Mouse (Mus musculus) retina, embryonic 14.5 days (tissue): ENCODE measurements around the gene Dlst.

Experiments used
- DNase-seq: peaks from one replicate; pipeline ENCODE4 v3.0.0-alpha.2; 2015; ENCODE audit warnings: low spot score

The Dlst gene

GRCm38 (mm10) chr12:85151002-85151774 is 40.6 kb downstream of the Dlst start, which contains the start of gene Rps6kl1:
Gene Rps6kl1, minus strand, starts transcription at chr12:85151264.
- peak; percentile 67 for DNase-seq

GRCm38 (mm10) chr12:85153011-85153410 is 42.4 kb downstream of the Dlst start:
- DNase-seq: no peak

DNA sequence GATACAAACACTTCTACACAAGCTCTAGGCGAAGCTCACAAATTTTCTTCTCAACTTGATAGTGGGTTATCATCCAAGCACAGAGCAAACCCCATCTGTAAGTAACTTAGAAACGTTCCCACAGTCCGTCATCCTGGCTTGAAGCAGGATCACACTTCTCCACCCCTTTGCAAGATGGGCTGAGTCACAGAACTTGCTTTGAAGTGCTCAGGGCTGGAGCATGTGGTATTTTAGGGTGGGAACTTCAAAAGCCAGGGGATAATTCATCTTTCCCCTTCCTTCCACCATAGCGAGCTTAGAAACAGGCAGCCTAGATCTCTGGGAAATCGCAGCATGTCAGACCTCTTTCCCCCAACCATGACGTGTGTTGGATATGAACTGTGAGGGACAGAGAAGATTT is 45.7 kb downstream of the Dlst start:
- DNase-seq: no peak

DNA sequence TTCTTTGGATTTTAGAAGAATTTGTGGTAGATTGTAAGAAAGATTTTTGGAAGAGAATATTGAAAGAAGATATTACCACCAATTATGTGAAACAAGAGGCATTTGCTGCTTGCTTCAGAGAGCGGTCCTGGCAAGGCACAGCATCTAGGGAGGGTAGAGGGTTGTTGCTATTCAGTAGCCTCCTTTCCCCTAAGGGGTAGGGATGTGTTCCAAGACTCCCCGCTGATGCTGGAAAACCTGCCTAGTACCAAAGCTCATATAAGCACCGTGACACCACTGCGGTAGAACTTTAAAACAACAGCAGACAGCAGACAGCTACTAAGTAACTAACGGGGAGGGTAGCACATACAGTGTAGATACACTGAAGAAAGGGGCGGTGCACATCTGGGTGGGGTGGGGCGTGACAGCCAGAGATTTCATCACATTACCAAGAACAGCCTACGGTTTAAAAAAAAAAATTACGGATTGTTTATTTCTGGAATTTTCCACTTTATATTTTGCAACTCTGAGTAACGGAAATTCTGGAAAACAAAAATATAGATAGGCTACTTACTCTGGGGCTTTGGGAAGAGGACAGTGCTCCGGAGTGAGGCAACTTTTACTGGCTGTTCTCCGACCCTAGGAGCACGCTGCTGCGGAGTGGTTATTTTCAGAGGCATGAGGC is 47.3 kb downstream of the Dlst start:
- no peak for DNase-seq

- no peak for DNase-seq
Observed at GRCm38 (mm10) chr12:85158801-85159200, 48.2 kb downstream of the Dlst start.

- DNase-seq: no peak
Observed at GRCm38 (mm10) chr12:85159592-85159991, 49.0 kb downstream of the Dlst start.

DNA sequence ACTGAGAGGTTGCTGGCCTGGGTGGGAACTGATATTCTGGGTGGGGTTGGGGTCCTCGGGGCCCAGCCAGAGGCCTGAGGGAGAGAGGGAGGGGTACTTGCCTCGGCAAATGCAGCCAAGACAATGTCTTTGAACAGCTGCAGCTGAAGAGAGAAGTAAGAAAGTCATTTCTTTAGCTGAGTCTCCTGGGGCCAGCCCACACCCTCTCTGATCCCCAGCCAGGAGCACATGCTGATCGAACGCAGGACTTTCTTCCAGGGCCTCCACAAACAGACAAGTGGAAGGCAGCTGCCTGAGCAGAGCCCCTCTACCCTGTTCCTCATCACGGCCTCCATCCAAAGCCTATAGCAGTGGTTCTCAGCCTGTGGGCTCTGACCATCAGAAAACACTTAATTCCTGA is 54.4 kb downstream of the Dlst start:
- no peak for DNase-seq

GRCm38 (mm10) chr12:85166631-85167030 is 56.0 kb downstream of the Dlst start:
- no peak for DNase-seq

DNA sequence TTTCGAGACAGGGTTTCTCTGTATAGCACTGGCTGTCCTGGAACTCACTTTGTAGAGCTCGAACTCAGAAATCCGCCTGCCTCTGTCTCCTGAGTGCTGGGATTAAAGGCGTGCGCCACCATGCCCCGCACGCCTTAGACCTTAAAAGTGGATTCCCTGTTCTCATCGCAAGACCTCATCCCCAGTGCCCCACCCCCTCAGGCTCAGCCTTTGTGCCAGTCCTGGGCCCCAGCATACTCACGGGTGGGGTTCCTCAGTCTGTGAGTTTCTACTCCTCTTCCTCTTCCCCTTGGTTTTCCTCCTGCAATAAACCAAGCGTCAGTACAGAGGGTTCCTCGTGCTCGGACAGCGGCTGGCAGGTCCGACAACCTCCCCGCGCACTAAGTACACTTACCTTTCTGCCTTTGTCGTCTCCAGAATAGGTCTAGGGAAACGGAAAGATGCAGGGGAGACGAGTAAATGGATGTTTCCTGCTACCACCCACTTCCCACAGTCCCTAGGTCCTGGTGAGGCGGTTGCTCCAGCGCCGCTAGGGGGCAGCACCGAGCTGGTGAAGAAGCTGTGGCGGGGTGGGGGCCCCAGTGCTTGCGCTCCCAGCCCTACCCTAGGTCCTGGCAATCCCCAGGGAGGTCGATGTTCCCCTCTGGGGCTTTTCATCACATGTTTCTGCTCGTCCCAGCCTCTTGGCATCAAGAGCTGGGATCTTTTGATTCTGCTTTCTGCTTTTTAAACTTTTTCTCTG is 58.7 kb downstream of the Dlst start:
- peak; percentile 88 for DNase-seq

- no peak for DNase-seq
Observed at GRCm38 (mm10) chr12:85169877-85170276, 59.2 kb downstream of the Dlst start.

- DNase-seq: no peak
Observed at GRCm38 (mm10) chr12:85170284-85170947, 59.8 kb downstream of the Dlst start.

DNA sequence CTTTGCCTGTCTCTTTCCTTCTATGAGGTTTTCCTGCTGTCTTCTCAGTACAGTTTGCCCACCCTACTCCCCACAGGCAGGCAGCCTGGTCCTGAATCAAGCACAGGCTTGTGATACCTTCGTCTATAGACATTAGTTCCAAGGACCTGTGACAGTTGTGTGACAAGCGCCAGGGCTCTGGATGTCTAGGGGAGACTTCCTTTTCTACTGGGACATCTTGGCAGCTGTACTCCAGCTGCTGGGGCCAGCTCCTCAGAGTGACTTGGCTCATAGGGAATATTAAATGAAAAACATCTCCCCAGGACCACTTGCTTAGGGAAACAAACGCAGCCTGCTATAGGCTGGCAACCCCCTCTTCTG is 60.3 kb downstream of the Dlst start:
- no peak for DNase-seq

DNA sequence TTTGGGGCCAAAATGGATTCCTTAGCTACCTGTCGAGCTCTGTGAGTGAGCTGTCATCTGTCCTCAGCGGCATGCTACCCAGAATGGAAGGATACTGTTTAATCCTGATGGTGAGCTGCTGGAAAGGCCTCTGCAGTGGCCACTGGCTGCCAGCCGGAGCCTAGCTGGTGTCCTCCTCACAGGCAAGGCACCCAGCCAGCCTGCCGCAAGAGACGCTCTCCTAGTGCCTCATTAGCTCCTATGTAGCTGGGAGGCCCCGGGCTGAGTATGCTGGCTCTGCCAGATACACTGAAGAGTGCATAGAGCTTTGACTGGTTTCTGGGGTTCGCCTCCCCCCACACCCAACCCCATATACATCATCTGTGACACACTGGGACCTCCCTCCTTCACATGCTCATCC is 63.4 kb downstream of the Dlst start:
- DNase-seq: no peak

- no peak for DNase-seq
Observed at GRCm38 (mm10) chr12:85175087-85175675, 64.5 kb downstream of the Dlst start.

GRCm38 (mm10) chr12:85175926-85176845 is 65.6 kb downstream of the Dlst start:
- DNase-seq: peak; percentile 73

- peak; percentile 70 for DNase-seq
Observed at GRCm38 (mm10) chr12:85176846-85177523, 66.4 kb downstream of the Dlst start.

GRCm38 (mm10) chr12:85177740-85178239 is 67.2 kb downstream of the Dlst start, which contains the start of gene Pgf:
Gene Pgf, minus strand, starts transcription at chr12:85177790.
- no peak for DNase-seq

GRCm38 (mm10) chr12:85178294-85178693 is 67.7 kb downstream of the Dlst start:
- DNase-seq: no peak

DNA sequence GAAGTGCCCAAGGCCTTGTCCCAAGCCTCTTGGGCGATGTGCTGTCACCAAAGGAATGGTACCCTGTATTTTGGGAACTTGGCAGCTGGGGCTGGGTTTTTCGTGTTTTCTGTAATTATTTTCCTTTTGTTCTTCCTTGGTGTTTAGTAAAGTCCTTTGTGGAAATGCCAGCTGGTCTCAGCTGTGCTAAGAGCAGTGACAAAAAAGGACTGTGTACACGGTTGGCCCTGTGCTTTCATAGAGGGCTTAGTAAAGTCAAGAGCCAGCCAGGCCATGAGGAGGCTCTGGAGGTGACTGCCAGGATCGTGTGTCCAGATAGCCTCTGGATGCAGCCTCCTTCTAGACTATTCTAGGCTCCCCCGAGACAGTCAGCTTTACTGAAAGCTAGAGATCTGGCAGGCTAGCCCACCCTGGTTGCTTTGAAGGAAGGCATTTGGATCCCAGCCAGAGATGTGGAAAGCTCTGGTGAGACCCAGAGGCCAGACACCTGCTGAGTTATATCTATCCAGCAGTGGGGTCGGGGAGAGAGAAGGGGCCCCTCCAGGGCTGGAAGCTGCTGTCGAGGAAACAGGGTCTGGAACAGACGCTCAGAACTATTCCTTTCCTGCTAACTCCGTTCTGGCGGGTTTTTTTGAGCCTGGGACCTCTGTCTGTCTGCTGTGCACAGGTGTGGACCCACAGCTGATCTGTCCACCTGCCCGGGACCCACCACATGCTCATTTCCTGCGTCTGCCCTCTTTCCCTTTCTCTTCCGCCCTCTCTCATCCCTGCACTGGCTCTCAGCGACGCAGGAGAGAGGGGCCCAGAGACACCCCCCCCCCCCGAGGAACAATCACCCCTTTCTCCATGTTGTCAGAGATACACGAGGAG is 71.1 kb downstream of the Dlst start:
- no peak for DNase-seq
